Mouse (Mus musculus) liver, embryonic 12.5 days (tissue): ENCODE data around the gene Il3ra. TPM values are rescaled to one million over a fixed set of nuclear protein-coding genes. Genes with fewer than 3 reads are reported as not detected.

ENCODE experiments used
- ATAC-seq: fragments of 200-750 bp; cut with Nextera tagmentation; 2 replicates; pipeline ENCODE4 v1.8.0; 2017; ENCODE audit warnings: moderate number of reproducible peaks, mild to moderate bottlenecking, moderate library complexity
- H3K27ac ChIP-seq: fragments of 300-500 bp; sonication (generic); 2 replicates; pipeline ENCODE4 v1.5.1; 2016; ENCODE audit warnings: mild to moderate bottlenecking
- H3K27me3 ChIP-seq: fragments of 300-500 bp; sonication (generic); replicated peaks from 2 replicates; pipeline ENCODE4 v1.6.1; 2016; ENCODE audit warnings: mild to moderate bottlenecking, moderate library complexity
- H3K36me3 ChIP-seq: fragments of 300-500 bp; sonication (generic); 2 replicates; pipeline ENCODE4 v1.6.1; 2016; ENCODE audit warnings: mild to moderate bottlenecking, moderate library complexity
- H3K4me1 ChIP-seq: fragments of 300-500 bp; sonication (generic); 2 replicates; pipeline ENCODE4 v1.6.1; 2016
- H3K4me2 ChIP-seq: fragments of 300-500 bp; sonication (generic); 2 replicates; pipeline ENCODE4 v1.6.1; 2016; ENCODE audit warnings: mild to moderate bottlenecking, moderate library complexity
- H3K4me3 ChIP-seq: fragments of 300-500 bp; sonication (generic); 2 replicates; pipeline ENCODE4 v1.5.1; 2016; ENCODE audit warnings: mild to moderate bottlenecking, moderate library complexity
- H3K9ac ChIP-seq: fragments of 300-500 bp; sonication (generic); 2 replicates; pipeline ENCODE4 v1.6.1; 2016; ENCODE audit warnings: mild to moderate bottlenecking, moderate library complexity
- H3K9me3 ChIP-seq: fragments of 300-500 bp; sonication (generic); replicated peaks from 2 replicates; pipeline ENCODE4 v1.6.1; 2016; ENCODE audit warnings: mild to moderate bottlenecking, moderate library complexity
- WGBS: fragments of 180-500 bp; shearing (Covaris S2); methylation state at CpG from one replicate; pipeline ENCODE4 v1.1.7; 2016; ENCODE audit not compliant: insufficient replicate concordance; 5-methylcytosine and 5-hydroxymethylcytosine counted together
- polyA plus RNA-seq: library from polyadenylated mRNA; unstranded; fragments of >200 nt; fragmentation: Nextera tagmentation; extraction: Ambion mirVana; gene quantifications from 2 replicates; pipeline ENCODE4 v1.2.1, GENCODE M21; 2016

Il3ra gene
- polyA plus RNA-seq: 2.1 and 3.2 TPM in 2 replicates

GRCm38 (mm10) chr14:14345948-14346812 lies at the start of gene Il3ra:
Gene Il3ra (plus strand): TSS chr14:14346275.
- ATAC-seq: peak; percentile 39
- H3K27ac ChIP-seq: peak within 1 kb of the TSS; percentile 41; the same call in 1 of the 2 replicates
- peak within 1 kb of the TSS; percentile 66 for H3K4me3 ChIP-seq
- H3K36me3 ChIP-seq: peaks cover 32% of the 10 kb centered on the region
- no peaks in the 10 kb centered on the region for H3K27me3 ChIP-seq
- peak within 1 kb of the TSS; percentile 83 for H3K4me2 ChIP-seq
- peaks cover 46% of the 10 kb centered on the region for H3K9me3 ChIP-seq
- H3K9ac ChIP-seq: peak within 1 kb of the TSS; percentile 55
- peaks cover 17% of the 10 kb centered on the region for H3K4me1 ChIP-seq
- 2% methylated on average over 59 of the region's 69 CpGs for WGBS

GRCm38 (mm10) chr14:14308938-14309337 lies 37.1 kb upstream of the Il3ra start:
- H3K4me3 ChIP-seq: no peak overlapping the region
- H3K9me3 ChIP-seq: no peaks in the 10 kb centered on the region
- H3K27ac ChIP-seq: no peak overlapping the region
- H3K4me1 ChIP-seq: no peaks in the 10 kb centered on the region
- no peaks in the 10 kb centered on the region; the same call in 1 of the 2 replicates for H3K27me3 ChIP-seq
- H3K9ac ChIP-seq: no peak overlapping the region
- 43% methylated on average over 16 of the region's 16 CpGs for WGBS
- no peak overlapping the region for H3K4me2 ChIP-seq
- H3K36me3 ChIP-seq: no peaks in the 10 kb centered on the region
- ATAC-seq: no peak

GRCm38 (mm10) chr14:14309416-14309815 lies 36.7 kb upstream of the Il3ra start:
- Histone ChIP-seq H3K9me3 (no peaks in the 10 kb centered on the region), H3K4me3 (no peak overlapping the region), H3K4me2 (no peak overlapping the region), H3K27ac (no peak overlapping the region), H3K27me3 (no peaks in the 10 kb centered on the region; the same call in 1 of the 2 replicates), H3K4me1 (no peaks in the 10 kb centered on the region), H3K36me3 (no peaks in the 10 kb centered on the region), H3K9ac (no peak overlapping the region)
- 33% methylated on average over 14 of the region's 14 CpGs for WGBS
- no peak for ATAC-seq

GRCm38 (mm10) chr14:14322528-14322927 lies 23.5 kb upstream of the Il3ra start, which contains the start of gene Olfr31:
Gene Olfr31 (plus strand): TSS chr14:14322828.
- no peaks in the 10 kb centered on the region for H3K4me1 ChIP-seq
- H3K9me3 ChIP-seq: no peaks in the 10 kb centered on the region
- ATAC-seq: no peak
- no peak within 1 kb of the TSS for H3K27ac ChIP-seq
- no peak within 1 kb of the TSS for H3K4me2 ChIP-seq
- no peaks in the 10 kb centered on the region for H3K36me3 ChIP-seq
- H3K27me3 ChIP-seq: no peaks in the 10 kb centered on the region
- no peak within 1 kb of the TSS for H3K9ac ChIP-seq
- H3K4me3 ChIP-seq: no peak within 1 kb of the TSS

- Histone ChIP-seq H3K36me3 (peaks cover 23% of the 10 kb centered on the region), H3K4me2 (peak overlapping the region; percentile 83), H3K9me3 (peaks cover 37% of the 10 kb centered on the region), H3K27ac (peak overlapping the region; percentile 41; the same call in 1 of the 2 replicates), H3K9ac (no peak overlapping the region), H3K4me1 (peaks cover 17% of the 10 kb centered on the region), H3K4me3 (peak overlapping the region; percentile 66), H3K27me3 (no peaks in the 10 kb centered on the region)
- peak; percentile 78 for ATAC-seq
- WGBS: 6% methylated on average over 40 of the region's 40 CpGs
These were observed 783 bp upstream of the Il3ra start for GRCm38 (mm10) chr14:14345113-14345871.

GRCm38 (mm10) chr14:14346813-14347100 lies 682 bp downstream of the Il3ra start:
- peak; percentile 5; the same call in 1 of the 2 replicates for ATAC-seq
- peak overlapping the region; percentile 83 for H3K4me2 ChIP-seq
- H3K9me3 ChIP-seq: peaks cover 52% of the 10 kb centered on the region
- WGBS: 17% methylated on average over 16 of the region's 16 CpGs
- no peaks in the 10 kb centered on the region for H3K27me3 ChIP-seq
- H3K27ac ChIP-seq: peak overlapping the region; percentile 41; the same call in 1 of the 2 replicates
- no peak overlapping the region for H3K9ac ChIP-seq
- peaks cover 37% of the 10 kb centered on the region for H3K36me3 ChIP-seq
- H3K4me1 ChIP-seq: peaks cover 17% of the 10 kb centered on the region
- H3K4me3 ChIP-seq: peak overlapping the region; percentile 66

GRCm38 (mm10) chr14:14347151-14347835 lies 1.2 kb downstream of the Il3ra start:
- Histone ChIP-seq H3K36me3 (peaks cover 38% of the 10 kb centered on the region), H3K4me1 (peaks cover 17% of the 10 kb centered on the region), H3K4me3 (peak overlapping the region; percentile 66; the same call in 1 of the 2 replicates), H3K9me3 (peaks cover 57% of the 10 kb centered on the region), H3K27me3 (no peaks in the 10 kb centered on the region), H3K4me2 (peak overlapping the region; percentile 83), H3K27ac (0 out of 2 replicates have a peak overlapping the region, but pooled peaks have one; percentile 41), H3K9ac (no peak overlapping the region)
- 63% methylated on average over 17 of the region's 17 CpGs for WGBS
- 0 out of 2 replicates have a peak, but pooled peaks have one; percentile 9 for ATAC-seq

- peaks cover 38% of the 10 kb centered on the region for H3K36me3 ChIP-seq
- H3K27ac ChIP-seq: no peak overlapping the region
- ATAC-seq: no peak
- H3K4me3 ChIP-seq: no peak overlapping the region
- 77% methylated on average over 13 of the region's 14 CpGs for WGBS
- peaks cover 17% of the 10 kb centered on the region for H3K4me1 ChIP-seq
- no peaks in the 10 kb centered on the region for H3K27me3 ChIP-seq
- H3K4me2 ChIP-seq: no peak overlapping the region
- no peak overlapping the region for H3K9ac ChIP-seq
- H3K9me3 ChIP-seq: peaks cover 64% of the 10 kb centered on the region
These were observed 2.0 kb downstream of the Il3ra start for GRCm38 (mm10) chr14:14347836-14348621.

GRCm38 (mm10) chr14:14348674-14349401 lies 2.8 kb downstream of the Il3ra start:
- 90% methylated on average over 26 of the region's 26 CpGs for WGBS
- H3K4me1 ChIP-seq: peaks cover 17% of the 10 kb centered on the region
- peaks cover 38% of the 10 kb centered on the region for H3K36me3 ChIP-seq
- ATAC-seq: no peak
- no peaks in the 10 kb centered on the region for H3K27me3 ChIP-seq
- H3K9ac ChIP-seq: no peak overlapping the region
- H3K27ac ChIP-seq: no peak overlapping the region
- H3K4me2 ChIP-seq: no peak overlapping the region
- H3K4me3 ChIP-seq: no peak overlapping the region
- H3K9me3 ChIP-seq: peaks cover 72% of the 10 kb centered on the region

- ATAC-seq: no peak
- peaks cover 17% of the 10 kb centered on the region for H3K4me1 ChIP-seq
- WGBS: 81% methylated on average over 20 of the region's 20 CpGs
- no peak overlapping the region for H3K9ac ChIP-seq
- no peak overlapping the region for H3K27ac ChIP-seq
- H3K4me3 ChIP-seq: no peak overlapping the region
- H3K4me2 ChIP-seq: no peak overlapping the region
- peaks cover 38% of the 10 kb centered on the region for H3K36me3 ChIP-seq
- no peaks in the 10 kb centered on the region for H3K27me3 ChIP-seq
- H3K9me3 ChIP-seq: peaks cover 81% of the 10 kb centered on the region
These were observed 3.6 kb downstream of the Il3ra start for GRCm38 (mm10) chr14:14349485-14350262.
